Mouse (Mus musculus) mouse trophoblast stem cell (cell line): Measurements from ENCODE around the gene Psmb11.
"Not testable (repeated sequence)": the region's sequence is repeated elsewhere in the genome, so short reads cannot be mapped to it uniquely, and the experiment has no call there.

Experiments used
- in situ Hi-C, 2 experiments: fragments of 300-500 bp; cut with MseI, MboI; formaldehyde crosslinking; loops; 2 replicates in 1 of 2; 3 replicates in 1 of 2; pipeline ENCODE4 v1.15.1; 2025

Gene Psmb11

DNA sequence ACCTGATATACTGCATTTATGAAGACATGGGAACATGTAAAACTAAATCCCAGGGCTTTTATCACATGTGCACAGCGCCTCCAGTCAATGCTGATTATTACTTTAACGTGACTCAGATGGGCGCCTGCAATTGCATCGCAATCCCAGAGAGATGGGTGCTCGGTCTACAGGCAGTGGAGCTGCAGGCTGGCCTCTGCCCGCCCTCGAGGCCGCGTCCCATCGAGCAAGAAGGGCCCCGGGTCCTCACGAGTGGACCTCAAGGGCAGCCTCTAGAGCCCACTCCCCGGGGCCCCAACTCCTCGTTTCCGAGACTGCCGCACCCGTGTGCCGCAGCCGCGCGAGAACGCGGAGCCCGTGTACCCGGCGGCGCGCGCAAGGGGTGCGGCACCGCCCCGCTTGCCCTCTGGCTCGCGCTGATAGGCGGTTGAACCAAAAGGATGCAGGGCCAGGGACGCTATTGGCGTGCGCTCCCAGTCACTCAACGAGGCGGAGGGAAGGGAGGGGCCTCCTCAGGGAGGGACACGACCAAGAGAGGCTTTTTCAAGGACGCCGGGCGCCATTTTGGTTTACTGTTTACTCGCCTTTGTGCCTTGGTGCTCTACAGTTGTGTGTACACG, 18.1 kb upstream of the Psmb11 start:
- in situ Hi-C loops = no loop called here

DNA sequence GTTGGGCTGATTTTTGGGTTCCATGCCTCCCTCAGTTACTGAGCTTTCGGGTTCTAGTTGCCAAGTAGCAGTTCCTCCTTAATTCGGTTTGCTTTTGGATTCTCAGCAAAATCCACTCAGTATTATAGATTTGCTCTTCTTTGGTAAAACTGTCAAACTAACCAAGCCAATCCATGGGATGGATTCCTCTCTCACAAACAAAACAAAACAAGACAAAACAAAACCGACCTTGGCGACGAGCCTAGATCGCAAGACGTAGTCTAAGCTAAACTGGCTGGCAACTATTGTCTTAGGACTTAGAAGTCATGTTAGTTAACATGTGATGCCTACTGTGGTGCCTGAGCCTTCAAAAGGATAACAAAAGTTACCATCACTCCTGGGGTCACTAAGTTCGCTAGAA, 17.5 kb upstream of the Psmb11 start:
- in situ Hi-C loops = no loop called here

DNA sequence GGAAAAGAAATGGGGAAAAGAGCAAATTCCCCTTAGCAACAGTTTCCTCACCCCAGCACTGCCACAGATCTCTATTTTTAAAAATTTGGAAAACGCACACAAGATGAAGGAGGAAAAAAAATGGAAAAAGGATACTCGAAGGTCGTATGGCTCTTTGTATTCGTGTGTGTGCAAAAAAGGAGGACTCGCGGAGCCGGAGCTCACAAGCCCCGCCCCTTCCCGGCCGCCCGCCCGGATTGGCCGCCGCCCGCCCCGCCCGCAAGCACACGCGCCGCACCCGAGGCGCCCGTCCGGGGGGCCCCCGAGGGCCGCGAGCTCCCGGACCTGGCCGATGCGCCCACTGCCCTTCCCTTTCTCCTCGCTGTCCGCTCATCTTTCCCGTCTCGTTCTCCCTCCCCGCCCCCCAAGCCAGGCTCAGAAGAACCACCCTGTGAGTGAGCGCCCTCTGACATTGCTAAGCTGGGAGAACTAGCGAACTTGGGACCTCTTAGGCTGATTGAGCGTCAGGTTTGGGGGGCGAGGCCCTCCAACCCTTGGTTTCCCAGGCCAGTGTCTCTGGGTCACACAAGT, 15.4 kb upstream of the Psmb11 start, which contains the start of gene 4931414P19Rik:
Gene 4931414P19Rik, minus strand, starts transcription at position 242 of the 570 bp plus-strand sequence.
- in situ Hi-C loops = no loop called here

DNA sequence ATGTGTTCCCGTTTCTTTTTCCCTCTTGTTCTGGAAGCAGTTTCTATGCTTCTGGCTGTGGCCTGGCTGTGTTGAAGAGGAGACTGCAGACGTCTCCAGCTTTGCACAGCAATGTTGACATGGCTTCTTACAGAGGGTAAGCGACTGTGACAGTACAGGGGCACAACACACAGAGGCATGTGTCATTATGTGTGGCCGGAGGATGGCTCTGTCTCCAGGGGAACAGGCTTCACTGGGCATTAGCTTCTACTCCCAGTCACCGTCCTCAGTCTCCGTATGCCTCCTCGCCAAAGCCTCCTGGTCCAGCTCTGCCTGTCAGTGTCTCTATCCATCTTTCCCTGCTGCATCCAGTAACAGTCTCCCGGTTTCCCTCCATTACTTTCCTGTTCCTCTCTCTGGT, 14.0 kb upstream of the Psmb11 start:
- in situ Hi-C loops = no loop called here

DNA sequence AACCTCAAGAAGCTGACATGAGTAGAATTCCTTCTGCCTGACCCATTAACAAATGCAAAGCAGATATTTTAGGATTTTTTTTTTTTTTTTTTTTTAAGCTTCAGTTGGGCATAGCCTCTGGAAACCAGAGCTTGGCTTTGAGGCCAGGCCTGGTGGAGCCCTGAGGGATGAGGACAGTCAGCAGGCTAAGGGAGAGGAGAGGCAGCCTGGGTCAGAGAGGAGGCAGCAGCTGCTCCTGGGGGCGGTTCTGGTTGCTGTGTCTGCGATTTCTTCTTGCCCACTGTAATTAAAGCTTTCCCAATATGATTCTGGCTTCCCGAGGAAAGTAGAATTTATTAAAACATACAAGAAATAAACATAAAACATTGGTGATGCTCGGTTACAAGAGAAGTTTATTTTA, 12.0 kb upstream of the Psmb11 start:
- in situ Hi-C loops = no loop called here

DNA sequence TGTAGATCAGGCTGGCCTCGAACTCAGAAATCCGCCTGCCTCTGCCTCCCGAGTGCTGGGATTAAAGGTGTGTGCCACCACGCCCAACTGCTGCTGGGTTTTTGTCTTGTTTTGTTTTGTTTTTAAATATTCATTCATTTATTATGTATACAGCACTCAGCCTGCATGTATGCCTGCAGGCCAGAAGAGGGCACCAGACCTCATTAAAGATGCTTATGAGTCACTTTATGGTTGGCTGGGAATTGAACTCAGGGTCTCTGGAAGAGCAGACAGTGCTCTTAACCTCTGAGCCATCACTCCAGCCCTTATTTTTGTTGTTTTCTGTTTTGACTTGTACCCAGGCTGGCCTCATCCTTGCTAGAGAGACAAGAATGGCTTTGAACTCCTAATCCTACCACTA, 11.3 kb upstream of the Psmb11 start:
- in situ Hi-C loops = no loop called here

DNA sequence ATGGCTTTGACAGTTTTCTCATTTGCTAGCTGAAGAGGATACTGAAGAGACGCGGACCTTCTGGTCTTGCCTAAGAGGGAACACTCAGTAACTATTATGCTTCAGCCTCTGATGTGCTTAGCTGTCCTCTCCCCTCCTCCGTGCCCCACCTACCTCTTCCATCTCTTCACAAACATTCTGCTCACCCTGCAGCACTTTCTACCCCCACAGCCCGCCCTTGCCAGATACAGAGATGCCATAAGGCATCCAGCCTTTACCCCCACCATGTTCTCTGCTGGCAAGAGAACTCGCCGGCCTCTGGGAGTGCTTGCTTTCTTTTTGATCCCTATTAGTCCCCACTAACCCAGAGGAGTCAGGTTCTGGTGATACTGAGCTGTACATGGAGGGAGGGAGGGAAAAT, 10.6 kb upstream of the Psmb11 start:
- in situ Hi-C loops = no loop called here

DNA sequence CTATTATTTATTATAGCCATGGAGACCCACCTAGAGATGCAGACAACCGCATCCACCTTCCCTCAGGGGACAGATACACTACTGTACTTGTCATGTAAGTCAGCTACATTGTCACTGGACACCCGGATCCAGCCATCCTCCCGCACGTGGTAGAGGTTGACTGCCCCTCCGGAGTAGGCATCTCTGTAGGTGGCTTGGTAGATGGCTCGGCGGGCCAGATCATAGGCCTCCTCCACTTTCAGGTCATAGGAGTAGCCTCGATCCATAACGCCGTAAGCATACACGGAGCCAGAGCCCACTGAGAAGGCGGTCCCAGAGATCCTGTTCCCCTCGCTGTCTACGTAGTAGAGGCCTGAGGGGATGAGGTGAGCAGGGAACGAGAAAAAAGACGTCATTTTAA, 7.1 kb upstream of the Psmb11 start:
- in situ Hi-C loops = not testable (repeated sequence)

DNA sequence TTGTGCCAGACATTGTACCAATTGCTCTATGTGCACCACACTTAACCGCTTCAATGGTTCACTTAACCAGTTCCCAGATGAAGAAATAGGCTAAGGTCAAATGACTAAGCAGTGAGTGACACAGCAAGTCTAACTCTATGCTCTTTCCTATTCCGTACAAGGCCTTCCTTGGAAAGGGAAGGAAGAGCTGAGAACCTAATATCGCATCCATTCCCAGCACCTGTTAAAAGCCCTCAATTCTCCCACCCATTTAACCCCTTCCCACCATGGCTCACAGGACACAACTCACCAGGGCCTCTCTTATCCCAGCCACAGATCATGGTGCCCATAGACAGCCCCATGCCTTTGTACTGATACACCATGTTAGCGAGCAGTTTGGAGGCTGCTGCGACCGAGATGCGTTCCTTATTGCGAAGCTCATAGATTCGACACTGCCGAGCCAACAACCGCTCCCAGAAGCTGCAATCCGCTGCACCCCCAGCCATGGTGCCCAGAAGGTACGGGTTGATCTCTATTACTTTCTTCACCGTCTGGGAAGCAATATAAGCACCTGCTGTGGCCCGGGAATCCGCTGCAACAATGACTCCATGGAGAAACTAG, 4.9 kb upstream of the Psmb11 start:
- in situ Hi-C loops = no loop called here

DNA sequence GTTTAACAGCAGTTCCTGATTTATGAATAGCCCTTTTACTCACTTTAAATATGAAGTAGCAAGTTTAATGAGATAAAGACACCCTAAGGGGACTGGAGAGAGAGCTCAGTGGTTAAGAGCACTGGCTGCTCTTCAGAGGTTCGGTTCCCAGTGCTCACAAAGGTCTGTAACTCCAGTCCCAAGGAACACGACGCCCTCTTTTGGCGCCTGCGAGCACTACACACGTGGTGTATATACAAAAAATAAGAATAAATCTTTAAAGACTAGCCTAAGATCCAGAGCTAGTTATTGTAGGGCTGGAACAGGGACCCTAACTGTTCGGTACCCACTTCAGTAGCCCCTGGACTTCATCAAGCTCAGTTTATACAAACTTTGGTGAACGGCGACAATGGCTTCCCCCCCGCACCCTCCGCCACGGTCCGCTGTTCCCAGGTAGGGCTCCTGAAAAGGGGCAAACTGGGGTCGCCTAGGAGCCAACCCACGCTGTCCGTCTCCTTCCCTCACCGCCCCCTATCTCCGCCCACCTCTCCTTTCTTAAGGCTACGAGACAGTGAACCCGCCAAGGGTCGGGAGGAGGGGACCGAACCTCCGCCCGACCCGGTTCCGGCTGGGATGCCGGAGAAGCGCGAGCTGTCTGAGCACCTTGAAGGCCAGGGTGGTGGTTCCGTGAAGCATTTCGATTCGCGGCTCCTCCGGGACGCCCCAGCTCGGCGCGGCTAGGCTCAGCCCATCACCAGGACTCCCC, 3.9 kb upstream of the Psmb11 start:
- in situ Hi-C loops = no loop called here

DNA sequence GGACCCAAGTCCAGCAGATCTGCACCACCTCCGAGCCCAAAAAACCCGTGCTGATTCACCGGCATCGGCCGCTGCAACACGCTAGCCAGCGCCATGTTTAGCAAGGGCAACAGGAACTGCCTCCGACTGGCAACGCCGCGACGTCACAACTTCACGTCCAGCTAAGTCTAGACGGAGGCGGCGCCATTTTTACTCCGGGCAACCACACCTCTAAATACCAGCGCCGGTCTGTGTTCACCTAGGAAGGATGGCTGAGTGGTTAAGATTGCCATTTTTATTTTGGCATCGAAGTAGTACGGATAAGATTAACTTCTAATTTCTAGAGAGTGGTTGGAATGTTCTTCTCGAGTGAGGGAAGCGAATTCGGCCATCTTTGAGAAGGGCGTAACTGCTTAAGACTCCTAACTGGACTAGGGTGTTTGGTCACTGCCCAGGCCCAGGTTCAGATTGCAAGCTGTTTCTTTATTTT, 3.3 kb upstream of the Psmb11 start, which contains the start of gene Psmb5:
Gene Psmb5, minus strand, starts transcription at position 126 of the 469 bp plus-strand sequence.
- in situ Hi-C loops = no loop called here

DNA sequence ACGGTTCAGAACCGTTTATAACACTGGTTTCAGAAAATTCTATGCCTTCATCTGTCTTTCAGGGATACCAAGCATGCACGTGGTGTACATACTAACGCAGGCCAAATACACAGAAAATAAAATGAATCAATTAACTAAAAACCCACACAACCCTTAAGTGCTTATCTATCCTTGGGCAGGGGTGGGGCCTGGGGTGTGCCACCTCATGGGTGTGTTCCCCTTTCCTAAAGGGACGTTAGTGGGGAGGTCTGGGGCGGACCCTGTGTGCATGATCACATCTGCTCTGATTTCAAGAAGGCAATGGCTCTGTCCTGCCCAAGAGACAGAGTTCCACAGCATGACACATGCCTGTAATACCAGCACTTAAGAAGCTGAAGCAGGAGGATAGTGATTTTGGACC, 2.1 kb downstream of the Psmb11 start:
- in situ Hi-C loops = no loop called here

DNA sequence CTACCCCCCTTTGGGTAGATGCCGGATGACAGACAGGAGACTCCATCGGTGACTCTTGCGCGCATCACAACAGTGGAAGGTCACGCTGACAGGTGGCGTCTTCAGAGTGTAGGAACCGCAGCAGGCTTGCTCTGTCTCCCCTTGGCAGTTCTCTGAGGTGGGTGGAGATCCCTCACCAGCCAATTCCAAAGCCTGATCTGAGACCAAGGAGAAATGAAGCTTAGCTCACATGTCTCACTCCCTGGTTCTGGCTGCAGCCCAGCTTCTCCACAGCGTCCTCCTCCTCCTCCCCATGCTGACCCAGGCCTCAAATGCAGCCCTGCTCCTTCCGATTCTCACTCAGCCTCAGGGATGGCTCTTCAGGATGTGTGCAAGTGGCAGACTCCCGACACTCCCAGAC, 3.7 kb downstream of the Psmb11 start:
- in situ Hi-C loops = no loop called here

DNA sequence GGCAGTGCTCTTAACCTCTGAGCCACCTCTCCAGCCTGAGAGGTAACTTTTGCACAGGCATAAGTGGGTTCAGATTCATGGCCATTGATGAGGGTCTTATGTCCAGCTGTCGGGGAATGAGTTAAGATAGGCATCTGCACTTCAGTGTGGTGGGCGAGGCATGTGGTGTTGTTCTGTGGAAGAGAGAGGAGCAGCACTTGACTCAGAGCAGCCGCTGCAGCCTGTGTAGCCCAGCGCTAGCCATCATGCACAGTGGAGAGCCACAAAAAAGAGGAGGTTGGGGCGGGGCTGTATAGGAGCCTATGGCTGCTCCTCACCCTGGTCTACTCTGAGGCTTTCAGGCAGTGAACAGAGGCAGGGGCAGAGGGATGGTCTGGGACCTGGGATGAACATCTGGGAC, 6.9 kb downstream of the Psmb11 start:
- in situ Hi-C loops = no loop called here

DNA sequence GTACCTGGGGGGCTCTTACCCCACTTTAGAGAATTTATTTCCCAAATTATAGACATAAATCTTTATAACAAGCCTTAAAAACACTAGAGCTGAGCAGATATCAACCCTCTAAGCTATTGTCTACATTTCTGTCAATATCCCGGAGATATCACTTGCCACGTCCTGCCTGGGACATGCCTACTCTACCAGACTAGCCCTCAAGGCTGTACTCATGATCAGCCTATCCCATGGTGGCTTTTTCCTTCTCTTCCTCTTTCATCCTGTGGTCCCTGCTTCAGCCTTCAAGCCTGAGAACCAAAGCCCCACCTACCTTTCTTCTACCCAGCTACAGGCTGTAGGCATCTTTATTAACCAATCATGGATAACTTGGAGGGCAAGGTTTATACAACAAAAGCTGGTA, 8.6 kb downstream of the Psmb11 start:
- in situ Hi-C loops = no loop called here

DNA sequence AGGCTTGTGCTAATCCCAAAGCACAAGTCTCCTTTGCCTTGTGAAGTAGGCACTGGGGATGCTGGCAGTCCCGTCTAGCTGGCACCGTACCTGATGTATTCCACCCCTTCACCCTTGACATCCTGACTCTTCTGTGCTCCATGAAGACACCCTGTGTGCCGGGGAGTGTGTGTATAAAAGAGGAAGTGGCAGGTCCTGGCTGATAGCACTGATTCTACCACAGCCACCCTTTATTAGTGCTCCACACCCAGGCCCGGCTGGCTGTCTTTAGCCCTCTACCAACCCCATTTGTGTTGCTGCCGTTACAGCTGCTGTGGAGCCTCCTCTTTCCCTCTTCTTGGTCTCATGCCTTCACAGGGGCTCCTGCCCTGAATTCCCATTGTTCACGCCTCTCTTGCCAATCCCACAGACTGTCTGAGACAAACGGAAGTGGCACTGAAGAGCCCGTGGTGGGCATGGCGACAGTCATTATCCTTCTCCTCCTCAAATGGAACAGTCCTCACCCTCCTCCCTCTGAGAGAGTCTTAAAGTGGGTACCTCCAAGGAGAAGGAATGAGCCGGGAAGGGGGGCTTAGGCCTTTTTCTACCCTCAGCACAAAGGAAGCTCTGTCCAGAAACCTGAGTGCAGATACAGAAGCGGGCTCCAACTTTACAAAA, 9.5 kb downstream of the Psmb11 start:
- in situ Hi-C loops = no loop called here

DNA sequence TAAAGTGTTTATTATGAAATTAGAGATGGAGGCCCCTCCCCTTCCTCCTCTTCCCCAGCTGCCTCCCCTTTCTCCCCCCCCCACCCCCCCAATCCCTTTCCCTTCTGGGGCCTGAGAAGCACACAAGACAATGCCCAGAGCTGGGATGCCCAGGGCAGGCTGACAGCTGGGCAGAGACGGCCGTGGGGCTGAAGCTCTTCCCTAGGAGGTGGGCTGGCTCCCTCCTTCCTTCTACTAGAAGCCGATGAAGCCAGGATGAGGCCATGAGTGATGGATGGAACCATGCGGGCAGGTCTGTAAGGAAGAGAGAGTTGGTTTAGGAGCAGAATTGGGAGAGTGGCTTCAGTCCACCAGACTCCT, 10.0 kb downstream of the Psmb11 start:
- in situ Hi-C loops = no loop called here

DNA sequence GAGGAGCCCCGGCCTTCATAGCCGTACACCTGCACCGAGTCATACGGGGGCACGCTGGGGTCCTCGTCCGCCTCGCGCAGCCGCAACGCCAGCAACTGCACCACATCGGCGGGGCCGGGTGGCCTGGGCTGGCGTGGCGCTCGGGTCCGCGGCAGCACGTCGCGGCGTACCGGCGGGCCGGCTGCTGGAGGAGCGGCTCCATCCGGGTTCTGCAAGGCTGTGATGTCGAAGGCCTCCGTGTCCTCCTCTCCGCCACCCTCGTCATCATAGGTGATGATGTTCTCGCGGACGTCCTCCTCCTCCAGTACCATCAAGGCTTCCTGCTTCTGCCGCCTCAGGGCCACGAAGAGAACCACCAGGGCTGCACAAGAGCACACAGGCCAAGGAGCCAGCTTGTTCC, 11.0 kb downstream of the Psmb11 start:
- in situ Hi-C loops = no loop called here

DNA sequence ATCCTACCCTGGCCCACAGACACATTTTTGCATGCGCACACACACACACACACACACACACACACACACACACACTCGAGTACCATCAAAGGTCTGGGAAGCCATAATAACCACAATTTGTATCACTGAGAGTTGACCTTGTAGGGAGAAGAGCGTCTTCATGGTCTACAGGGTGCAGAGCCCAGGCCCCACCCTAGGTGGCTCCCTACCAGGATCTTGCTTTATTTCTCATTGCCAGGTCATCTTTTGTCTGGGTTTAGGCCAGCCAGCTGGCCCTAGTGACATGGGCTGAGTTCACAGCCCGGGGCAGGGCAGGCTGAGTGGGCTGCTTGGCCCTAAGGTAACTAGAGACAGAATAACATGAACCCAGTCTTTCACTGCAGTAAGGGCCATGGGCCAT, 12.9 kb downstream of the Psmb11 start:
- in situ Hi-C loops = no loop called here

DNA sequence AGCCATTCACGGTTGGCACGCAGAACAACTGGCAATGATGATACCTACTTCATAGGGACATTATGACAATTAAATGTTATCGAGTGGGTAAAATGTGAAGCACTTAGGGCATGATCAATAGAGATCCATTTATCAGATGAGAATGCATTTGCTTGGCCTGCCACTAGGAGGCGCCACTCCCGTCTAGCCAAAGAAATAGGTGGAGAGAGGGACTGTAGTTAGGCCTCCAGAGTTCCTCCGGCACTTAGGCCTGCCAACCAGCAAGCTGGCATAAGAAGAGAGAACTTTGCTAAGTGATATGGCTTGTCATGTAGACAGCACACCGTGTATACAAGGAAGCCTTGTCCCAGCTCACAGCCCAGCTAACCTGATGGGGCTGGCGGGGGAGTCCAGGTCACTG, 15.7 kb downstream of the Psmb11 start:
- in situ Hi-C loops = no loop called here

DNA sequence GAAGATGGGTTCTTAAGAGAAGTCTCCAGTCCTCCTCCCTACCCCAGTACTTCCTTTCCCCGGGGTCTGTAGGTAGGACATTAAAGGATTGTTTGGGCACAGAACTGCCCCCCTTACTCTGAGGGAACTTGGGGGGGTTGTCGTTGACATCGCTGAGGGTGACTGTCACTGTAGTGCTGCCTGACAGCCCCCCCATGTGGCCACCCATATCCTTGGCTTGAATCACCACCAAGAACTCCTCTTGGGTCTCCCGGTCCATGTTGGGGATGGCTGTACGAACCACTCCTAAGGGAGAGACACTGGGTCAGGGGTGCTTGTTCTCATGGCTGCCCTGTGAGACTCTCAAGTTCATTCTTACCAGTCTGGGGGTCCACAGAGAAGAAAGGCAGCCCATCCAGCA, 17.0 kb downstream of the Psmb11 start:
- in situ Hi-C loops = no loop called here

DNA sequence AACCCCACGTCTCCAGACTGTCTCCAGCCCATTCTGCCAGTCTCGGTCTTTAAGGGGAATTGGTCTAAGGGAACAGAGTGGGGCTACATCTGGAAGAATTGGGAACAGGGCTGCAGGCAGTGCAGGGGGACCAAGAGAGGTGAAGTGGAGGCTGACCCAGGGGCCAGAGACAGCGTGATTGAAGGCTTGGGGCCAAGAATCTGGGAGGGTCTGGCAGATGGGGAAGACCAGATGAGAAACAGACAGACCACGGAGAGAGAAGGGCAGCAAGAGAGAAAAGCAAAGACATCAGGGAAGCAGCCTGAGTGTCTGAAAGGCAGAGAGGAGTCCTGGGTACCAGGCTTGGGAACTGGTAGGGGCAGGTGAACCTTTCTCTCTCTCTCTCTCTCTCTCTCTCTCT, 18.9 kb downstream of the Psmb11 start:
- in situ Hi-C loops = no loop called here
